Mouse (Mus musculus) layer of hippocampus, adult 11-12 months (tissue): ENCODE measurements around the gene Xpo5.

Experiments
- DNase-seq: peaks from one replicate; pipeline ENCODE4 v3.0.0; 2022; ENCODE audit warnings: low spot score

Gene Xpo5

DNA sequence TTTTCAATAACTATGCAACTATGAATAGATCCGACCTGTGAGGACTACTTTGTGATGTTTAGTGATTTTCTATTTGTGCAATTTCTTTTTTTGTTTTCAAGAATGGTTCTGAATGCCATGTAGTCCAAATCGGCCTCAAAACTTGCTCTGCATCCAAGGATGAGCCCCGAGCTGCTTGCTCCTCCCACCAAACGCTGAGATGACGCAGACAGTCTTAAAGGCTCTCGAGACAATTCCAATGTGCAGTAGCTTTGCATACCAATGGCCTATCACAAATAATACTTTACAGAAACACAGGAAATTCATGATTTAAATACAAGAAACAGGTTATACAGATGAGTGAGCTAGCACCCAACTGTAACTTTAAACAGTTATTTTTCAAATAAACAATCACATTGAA is 1.4 kb upstream of the Xpo5 start:
- no peak for DNase-seq

DNA sequence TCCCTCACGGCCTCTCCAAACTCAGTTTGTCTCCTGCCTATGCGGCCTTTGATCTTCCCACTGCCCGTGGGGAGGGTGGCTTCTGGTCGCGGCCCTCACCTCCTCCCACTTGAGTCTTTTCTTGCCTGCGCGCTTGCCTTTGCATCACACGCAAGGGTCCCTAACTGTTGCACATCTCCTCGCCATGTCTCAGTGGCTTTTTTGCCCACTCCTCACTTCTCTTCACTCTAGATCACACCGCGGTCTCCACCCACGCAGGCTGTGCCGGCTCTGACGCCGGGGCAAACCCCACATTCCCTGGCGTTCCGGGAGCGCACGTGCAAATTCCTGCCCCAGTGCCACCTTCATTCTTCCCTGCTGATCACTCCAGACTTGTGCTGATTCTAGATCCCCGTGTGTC is 496 bp downstream of the Xpo5 start:
- DNase-seq: peak; percentile 26

DNA sequence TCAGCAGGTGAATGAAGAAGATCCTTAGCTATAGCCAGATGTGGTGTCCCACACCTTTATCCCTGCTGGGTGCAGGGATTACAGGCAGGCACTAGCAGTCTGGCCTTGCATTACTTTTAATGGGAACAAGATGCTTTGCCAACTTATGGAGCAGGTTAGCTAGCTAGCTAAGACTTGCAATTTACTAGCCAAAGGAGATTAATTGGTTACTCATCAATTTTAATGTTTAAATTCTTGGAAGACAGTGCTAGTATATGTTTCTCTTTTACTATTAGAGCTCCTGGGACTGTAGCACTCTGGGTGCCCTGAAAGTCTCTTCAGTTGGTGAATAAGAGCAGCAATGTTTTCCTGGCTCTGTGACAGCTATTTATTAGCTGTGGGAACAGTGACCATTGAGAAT is 4.1 kb downstream of the Xpo5 start:
- DNase-seq: no peak

DNA sequence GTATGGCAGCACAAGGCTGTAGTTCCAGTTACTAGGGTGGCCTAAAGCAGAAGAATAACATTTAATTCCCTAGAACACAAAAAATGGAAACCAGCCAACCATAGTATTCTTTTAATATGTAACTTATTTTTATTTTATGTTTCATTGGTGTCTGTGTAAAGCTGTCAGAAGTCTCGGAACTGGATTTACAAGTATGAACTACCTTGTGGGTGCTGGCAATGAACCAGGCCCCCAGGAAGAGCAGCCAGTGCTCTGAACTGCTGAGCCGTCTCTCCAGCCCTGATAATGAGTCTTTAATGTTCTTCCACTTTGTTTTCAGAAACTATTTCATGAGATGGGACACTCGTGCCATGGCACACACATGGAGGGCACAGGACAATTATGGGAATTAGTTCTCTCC is 8.0 kb downstream of the Xpo5 start:
- no peak for DNase-seq

DNA sequence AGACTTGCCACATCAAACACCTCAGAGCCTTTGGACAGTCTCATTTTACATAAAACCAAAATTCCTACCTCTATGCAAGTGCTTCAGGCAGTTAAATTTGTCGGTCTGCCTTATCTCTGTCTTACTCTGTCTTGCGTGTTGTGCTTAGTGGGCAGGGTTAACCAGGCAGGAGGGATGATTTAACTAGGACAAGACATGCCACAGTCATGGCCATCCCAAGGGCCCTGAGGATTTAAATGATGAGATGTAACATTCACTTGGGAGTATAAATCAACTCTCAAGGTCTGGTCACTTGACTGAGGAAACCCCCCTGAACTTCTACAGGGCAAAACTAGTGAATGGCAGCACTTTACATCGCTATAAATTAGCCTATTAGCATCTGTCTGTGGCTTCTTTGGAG is 19.0 kb downstream of the Xpo5 start:
- DNase-seq: no peak

DNA sequence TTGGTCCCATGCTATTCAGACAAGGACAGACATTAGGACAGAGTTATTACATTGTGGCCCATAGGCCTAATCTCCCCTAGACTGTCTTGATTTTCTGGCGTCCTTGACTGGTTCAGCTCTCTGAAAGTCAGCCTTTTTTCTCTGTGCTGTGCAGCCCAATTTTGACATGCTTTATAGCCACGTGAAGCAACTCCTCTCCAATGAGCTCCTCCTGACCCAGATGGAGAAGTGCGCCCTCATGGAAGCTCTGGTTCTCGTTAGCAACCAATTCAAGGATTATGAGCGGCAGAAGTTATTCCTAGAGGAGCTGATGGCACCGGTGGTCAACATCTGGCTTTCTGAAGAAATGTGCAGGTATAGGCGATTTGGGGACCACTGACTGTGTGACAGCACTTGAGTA is 25.0 kb downstream of the Xpo5 start:
- DNase-seq: no peak

DNA sequence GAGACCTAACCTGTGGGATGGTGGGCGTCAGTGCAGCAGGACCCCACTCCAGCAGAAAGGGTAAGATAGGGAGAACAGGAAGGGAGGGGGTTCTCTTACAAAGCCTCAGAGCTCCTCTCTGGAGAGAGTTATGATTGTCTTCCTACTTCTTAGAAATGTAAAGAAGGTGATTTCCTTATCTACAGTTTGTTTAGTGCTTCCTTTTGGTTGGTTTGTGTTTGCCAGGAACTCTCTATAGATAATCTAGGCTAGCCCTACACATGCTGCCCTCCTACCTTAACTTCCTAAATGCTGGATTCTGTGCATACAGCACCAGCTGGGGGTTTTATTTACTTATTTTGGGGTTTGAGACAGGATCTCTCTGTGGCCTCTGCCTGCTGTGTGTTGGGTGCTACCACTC is 33.5 kb downstream of the Xpo5 start:
- no peak for DNase-seq

DNA sequence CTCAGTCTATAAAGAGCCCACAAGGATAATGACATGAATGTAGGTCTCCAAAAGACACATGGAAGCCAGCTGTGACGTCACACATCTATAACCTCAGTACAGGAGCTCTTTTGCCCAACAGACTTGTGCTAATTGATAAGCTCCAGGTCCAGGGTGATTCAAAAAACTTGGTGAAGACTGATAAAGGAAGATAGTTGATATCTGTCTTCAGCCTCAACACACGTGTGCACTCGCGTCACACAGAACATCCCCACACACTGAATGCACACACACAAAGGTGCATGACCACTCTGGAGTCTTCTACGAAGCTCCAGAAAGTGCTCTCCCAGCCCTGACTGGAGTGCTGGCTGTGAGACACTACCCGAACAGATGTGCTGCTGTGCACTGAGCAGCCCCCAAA is 34.5 kb downstream of the Xpo5 start:
- DNase-seq: no peak

DNA sequence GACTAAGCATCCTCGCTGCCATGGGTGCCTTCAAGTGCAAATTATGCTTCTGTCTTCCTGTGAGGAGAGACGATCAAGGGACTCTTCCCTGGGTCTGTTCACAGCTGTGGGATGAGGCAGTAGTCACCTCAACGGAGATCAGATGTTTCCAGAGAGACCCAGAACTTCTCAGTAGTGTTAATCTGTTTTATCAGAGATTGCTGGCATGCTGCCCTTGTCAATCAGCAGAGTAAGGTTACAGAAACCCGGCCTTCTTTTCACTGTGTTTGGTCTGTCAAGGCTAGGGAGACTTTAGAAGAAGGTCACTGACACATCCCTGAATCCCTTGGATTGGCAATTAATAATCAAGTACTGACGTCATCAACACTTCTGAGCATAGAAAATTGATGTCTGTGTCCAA is 34.9 kb downstream of the Xpo5 start:
- DNase-seq: no peak

DNA sequence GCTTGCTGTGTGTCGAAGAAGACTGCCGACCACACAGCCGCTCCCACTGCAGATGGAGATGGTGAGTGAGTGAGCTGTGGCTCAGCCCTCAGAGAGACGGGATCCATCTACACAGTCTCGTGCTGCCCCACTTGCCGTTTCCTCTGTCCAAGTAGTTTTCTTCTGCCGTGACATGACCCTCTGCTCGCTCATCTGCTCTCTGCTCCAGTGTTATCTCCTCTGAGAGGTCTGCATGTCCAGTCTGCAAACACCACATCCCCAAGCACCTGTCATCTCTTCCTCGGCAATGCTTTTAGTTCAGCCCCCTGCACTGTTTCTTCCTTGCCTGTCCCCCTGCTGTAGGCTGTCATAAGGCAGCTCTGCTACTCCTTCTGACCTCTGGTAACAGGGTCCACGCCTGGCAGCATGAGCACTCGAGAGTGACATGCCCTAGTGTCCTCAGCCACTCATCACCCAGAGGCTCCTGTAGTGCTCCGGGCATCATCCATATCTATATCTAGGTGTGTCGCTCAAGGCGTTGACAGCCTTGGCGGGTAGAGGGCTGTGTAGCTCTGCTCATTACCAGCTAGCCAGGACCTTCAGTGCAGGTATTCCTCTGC is 37.0 kb downstream of the Xpo5 start:
- no peak for DNase-seq

DNA sequence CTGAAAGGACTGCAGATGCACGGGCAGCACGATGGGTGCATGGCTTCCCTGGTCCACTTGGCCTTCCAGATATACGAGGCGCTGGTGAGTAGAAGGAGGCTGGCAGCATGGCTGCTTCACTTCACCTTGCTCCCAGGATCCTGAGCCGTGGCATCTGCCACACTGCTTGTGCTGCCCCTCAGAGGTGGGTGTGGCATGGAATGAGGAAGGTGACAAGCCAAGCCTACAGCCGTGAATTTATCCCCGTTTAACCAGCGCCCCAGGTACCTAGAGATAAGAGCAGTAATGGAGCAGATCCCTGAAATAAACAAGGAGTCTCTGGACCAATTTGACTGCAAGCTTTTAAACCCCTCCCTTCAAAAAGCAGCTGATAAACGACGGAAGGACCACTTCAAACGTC is 38.9 kb downstream of the Xpo5 start:
- DNase-seq: no peak

DNA sequence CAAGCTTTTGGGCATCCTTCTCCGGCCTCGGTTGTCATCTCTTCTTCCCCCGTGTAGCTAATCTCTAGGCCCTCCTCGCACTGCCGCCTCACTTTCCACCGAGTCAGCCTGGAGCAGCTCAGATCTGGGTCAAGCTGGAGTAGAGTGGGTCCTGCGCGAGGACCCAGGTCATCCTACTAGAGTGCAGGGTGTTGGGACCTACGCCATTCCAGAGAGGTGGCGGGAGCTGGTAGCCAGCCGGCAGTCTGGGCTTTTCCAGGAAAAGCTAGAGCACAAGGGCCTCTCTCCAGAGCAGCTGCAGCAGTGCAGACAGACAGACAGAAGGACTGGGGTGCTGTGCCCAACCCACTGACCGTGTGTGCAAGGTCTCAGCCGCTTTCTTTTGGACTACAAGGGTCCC is 39.7 kb downstream of the Xpo5 start:
- DNase-seq: no peak

DNA sequence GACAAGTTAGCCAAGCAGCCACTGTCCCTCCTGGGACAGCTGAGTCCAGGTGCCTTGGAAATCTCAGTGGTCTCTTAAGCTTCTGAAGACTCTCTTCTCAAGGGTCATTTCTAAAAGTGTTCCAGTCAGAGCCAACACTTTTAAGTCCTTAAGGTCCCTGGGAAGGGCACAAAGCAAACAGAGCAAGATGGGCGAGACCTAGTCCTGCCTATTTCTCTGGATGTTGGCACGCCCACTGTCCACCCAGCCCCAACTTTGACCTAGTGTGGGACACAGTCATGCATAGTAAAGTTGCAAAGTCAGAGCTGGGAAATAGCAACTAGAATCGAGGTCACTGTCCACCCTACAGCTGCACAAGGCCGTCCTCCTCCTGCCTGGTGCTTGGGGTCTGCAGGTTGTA is 40.4 kb downstream of the Xpo5 start:
- no peak for DNase-seq

DNA sequence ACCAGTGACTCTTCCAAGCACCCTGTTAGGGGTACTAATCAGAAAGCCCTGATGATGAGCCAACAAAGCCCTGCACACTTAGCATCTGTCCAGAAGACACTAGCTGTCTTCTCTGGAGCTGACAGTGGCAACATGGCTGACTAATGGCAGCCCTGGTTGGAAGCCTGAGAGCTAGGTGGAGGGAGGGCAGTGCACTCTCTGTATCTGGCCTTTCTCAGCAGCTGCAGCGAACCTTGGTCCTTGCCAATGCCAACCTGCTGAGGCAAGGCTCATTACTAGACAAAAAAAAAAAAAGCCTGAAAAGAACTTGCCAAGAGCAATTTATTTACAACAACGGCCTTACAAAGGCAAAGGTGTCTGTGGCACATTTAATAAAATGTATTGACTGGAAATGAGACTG is 41.0 kb downstream of the Xpo5 start:
- no peak for DNase-seq

DNA sequence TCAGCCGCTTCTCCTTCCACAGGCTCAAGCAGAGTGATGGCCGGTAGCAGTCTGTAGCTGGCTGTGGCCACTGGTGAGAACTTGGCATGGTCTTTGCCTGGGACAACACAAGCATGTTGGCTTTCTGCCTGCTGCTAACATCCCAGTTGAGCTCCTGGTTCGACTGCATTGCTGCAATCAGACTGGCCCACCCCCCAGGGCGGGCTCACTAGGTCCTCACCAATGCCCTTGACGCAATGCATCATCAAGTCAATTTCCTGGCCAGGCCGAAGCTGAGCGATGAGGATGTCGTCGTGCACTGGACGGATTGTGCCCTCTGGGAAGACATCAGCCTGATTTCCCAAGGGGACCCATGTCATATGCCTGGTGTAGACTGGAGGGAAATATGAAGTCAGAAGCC is 42.0 kb downstream of the Xpo5 start:
- DNase-seq: no peak

DNA sequence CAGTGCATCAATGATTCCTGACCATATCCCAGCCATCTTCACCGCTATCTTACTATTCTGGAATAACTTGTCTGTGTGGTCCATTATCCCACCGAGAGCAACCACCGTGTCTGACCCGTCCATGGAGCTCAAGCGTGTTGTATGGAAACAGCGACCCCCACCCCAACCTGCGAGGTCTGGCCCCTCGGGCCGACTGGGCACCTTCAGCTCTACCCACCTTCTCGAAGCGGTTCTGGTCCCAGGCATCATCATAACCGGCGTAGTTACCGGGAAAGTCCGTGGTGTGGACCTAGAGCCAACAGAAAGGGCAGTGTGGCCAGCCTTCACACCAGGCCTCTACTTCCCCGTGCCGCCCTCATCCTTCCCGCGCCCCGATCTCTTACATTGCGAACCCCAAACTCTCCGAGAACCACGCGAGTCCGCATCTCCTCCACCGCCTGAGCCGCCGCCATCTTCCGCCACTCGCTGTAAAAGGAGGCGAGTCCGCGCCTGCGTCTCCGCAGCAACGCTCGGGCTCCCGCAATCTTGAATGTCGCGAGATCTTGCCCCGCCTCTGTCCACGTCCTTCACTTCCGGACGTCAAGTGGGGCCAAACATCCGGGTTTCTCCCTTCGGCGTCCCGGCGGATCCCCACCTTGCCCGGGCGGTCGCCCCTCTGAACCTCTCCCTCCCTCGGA is 45.1 kb downstream of the Xpo5 start, which contains the start of the genes Polr1c and Yipf3:
Gene Polr1c, minus strand, starts transcription at position 543 of the 677 bp plus-strand sequence.
Gene Yipf3, plus strand, starts transcription at position 569 of the 677 bp plus-strand sequence.
- DNase-seq: peak; percentile 95

DNA sequence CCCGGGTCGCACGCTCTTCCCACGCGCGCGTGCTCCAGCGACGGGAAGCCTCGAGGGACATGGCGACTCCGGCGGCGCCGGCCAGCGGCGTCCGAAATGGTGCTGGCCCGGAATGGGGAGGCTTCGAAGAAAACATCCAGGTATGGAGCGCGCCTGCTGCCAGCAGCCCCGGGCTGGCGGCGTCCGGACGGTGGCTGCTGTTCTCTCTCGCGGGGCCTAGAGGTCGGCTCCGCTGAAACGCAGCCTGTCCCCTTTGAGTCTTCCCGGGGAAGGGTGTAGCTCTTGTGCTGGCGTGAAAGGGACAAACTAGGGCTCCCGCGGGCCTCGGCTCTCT is 45.6 kb downstream of the Xpo5 start:
- DNase-seq: no peak

DNA sequence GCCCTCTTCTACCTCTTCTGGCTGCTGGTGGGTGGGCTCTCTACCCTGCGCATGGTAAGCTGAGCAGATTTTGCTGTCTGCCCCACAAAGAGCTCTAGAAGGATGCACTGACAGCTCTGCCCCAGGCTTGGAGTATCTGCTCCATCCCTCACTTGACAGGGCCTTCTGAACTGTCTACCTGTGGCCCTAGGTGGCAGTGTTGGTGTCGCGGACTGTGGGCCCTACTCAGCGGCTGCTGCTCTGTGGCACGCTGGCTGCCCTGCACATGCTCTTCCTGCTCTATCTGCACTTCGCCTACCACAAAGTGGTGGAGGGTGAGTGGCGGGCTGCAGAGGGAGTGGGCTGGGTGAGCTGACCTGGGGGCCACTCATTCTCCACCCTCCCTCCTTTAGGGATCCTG is 48.6 kb downstream of the Xpo5 start:
- no peak for DNase-seq

DNA sequence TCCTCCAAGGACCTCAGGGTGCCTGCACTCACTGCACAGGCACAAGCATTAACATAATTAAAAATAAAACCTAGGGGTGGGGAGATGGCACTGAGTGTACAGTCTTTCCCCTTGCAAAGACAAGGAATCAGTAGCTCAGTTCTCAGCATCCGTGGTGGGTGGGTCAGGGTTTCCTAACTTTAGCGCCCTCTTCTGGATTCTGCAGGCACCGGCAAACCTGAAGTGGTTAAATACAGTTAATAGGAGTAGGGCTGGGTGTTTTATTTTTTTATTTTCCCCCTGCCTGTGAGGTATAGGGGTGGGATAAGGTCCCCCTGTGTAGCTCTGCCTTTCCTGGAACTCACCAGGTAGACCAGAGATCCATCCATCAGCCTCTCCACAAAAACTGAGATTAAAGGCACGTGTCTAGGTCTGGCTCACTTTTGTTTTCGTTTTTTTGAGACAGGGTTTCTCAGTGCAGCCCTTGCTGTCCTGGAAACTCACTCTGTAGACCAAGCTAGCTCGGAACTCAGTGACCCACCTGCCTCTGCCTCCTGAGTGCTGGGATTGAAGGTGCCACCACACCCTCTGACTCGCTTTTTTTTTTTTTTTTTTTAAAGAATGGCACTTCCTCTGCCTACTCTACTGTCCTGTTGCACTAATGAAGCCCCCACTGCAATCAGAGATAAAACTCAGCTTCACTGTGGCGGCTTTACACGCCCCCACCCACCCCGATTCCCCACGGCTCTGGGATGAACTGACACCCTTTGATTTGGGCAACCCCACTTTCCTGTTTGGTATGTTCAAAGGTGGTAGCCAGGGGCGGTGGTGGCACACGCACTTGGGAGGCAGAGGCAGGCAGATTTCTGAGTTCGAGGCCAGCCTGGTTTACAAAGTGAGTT is 50.2 kb downstream of the Xpo5 start:
- peak; percentile 60 for DNase-seq

DNA sequence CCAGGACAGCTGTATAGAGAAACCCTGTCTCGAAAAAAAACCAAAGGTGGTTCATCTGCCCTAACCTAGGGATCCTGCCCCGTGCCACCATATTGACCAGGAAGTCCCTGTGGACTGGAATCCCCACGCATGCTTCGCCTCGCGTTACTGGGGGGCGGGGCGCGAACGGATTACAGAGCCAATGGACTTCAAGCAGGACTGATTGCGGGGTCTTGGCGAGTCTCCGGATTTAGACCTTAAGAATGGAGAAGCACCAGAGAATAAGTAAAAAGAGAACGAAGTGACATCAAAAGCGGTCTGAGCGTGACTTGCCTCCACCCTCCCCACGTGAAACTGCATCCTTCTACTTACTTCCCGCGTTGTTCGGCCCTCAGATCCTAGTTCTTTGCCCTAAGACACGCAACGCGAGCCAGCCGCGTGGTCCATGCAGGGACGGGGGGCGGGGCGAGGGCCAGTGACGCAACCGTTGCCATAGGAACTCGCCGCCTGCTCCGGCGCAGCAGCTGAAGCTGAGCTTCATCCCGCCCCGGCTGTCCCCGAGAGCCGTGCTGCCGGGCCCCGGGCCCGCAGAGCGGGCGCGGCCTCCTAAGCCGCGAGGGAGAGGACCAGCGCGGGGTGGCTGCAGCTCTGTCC is 51.0 kb downstream of the Xpo5 start, which contains the start of gene Lrrc73:
Gene Lrrc73, plus strand, starts transcription at position 80 of the 633 bp plus-strand sequence.
- peak; percentile 92 for DNase-seq

DNA sequence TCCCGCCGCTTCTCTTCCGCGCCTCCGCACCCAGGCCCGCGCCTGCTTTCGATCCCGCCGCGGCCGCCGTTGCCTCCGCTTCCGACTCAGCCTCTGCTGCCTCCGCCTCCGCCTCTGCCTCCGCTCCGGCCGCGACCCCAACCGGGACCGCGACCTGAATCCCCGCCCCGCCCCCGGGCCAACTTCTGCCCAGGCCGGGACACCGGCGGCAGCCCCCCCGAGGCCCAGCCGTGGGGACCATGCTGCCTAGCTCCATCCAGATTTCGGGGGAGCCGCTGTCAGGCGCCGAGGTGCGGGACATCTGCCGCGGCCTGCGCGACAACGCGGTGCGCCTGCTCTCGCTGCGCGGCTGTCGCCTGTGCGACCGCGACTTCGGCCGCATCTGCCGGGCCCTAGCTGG is 51.5 kb downstream of the Xpo5 start:
- no peak for DNase-seq

DNA sequence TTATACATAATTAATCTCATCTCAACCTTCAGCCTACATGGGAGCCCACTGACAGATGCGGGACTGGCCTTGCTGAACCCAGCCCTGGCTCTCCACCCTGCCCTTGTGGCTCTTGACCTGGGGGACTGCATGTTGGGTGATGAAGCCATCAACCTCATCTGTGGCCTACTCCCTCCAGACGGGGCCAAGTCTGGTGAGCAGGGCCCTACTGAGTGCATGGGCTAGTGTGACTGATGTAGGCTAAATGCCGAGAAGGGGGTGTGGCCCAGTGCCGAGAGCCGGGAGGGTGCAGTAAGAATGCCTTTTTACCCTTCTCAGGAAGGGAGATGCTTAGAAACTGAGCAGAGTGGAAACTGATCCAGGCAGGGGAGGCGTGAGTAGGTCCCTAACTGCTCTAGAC is 52.6 kb downstream of the Xpo5 start:
- no peak for DNase-seq
